Mouse (Mus musculus): ENCODE results near the gene Hsf5. TPM values are rescaled to one million over a fixed set of nuclear protein-coding genes. Genes with fewer than 3 reads are reported as not detected.

The Hsf5 gene
- polyA plus RNA-seq, 1 experiment from 2014 or later: 0.27 TPM

DNA sequence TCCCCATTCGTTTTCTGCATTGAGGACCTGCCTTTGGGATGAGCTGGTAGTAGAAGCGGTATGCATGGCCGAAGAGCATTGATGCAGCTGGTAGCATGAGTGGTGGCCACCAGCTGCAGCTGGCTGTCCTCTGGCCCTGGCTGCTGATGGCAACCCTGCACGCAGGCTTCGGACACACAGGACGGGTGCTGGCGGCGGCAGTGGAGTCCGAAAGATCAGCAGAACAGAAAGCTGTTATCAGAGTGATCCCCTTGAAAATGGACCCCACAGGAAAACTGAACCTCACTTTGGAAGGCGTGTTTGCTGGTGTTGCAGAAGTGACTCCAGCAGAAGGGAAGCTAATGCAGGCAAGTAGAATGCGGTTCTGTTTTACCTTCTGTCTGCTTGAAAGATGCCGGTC, 47.6 kb downstream of the Hsf5 start:
- peak overlapping the region; percentile 19; the same call in 1 of the 2 replicates for H3K4me2 ChIP-seq
- no peak for ATAC-seq
- WGBS: 84% methylated on average over 12 of the region's 12 CpGs
- H3K4me3 ChIP-seq: no peak overlapping the region; the same call in 1 of the 2 replicates
- H3K9ac ChIP-seq: no peak overlapping the region
- peaks cover 5% of the 10 kb centered on the region; the same call in 1 of the 2 replicates for H3K4me1 ChIP-seq
- peaks cover 15% of the 10 kb centered on the region for H3K27me3 ChIP-seq
- no peaks in the 10 kb centered on the region for H3K36me3 ChIP-seq (ENCODE audit: poor library complexity, severe bottlenecking)
- no peak overlapping the region for H3K27ac ChIP-seq
- H3K9me3 ChIP-seq (replicated peaks): no peaks in the 10 kb centered on the region

DNA sequence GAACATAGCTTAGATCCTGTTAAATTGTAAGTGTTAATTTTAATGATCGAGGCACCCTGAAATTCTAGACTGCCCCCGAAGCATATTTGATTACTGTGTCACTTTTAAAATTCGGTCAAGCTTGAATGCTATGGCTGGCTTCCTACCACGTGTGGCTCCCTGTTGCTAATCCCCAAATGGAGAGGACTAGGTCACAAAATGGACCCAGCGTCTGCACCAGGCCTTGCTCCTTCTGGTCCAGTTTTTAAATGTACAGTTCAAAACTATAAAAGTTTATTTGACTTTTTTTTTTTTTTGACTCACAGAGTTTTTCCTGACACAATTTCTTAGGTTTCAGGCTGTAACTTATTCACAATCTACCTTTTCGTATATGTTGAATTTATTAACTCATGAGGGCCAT, 48.3 kb downstream of the Hsf5 start:
- Histone ChIP-seq H3K4me3 (no peak overlapping the region), H3K4me1 (peaks cover 5% of the 10 kb centered on the region; the same call in 1 of the 2 replicates), H3K36me3 (ENCODE audit: poor library complexity, severe bottlenecking) (no peaks in the 10 kb centered on the region), H3K9ac (no peak overlapping the region), H3K4me2 (no peak overlapping the region), H3K9me3 (replicated peaks) (no peaks in the 10 kb centered on the region), H3K27me3 (peaks cover 15% of the 10 kb centered on the region), H3K27ac (no peak overlapping the region)
- WGBS: 61% methylated on average over 6 of the region's 6 CpGs
- no peak for ATAC-seq

- WGBS: 80% methylated on average over 2 of the region's 2 CpGs
- Histone ChIP-seq H3K27me3 (peaks cover 15% of the 10 kb centered on the region), H3K9me3 (replicated peaks) (no peaks in the 10 kb centered on the region), H3K36me3 (ENCODE audit: poor library complexity, severe bottlenecking) (no peaks in the 10 kb centered on the region), H3K4me3 (no peak overlapping the region), H3K9ac (no peak overlapping the region), H3K4me1 (peaks cover 5% of the 10 kb centered on the region; the same call in 1 of the 2 replicates), H3K27ac (no peak overlapping the region), H3K4me2 (no peak overlapping the region)
- no peak for ATAC-seq
Measured at GRCm38 (mm10) chr11:87665658-87666057, 48.7 kb downstream of the Hsf5 start.

DNA sequence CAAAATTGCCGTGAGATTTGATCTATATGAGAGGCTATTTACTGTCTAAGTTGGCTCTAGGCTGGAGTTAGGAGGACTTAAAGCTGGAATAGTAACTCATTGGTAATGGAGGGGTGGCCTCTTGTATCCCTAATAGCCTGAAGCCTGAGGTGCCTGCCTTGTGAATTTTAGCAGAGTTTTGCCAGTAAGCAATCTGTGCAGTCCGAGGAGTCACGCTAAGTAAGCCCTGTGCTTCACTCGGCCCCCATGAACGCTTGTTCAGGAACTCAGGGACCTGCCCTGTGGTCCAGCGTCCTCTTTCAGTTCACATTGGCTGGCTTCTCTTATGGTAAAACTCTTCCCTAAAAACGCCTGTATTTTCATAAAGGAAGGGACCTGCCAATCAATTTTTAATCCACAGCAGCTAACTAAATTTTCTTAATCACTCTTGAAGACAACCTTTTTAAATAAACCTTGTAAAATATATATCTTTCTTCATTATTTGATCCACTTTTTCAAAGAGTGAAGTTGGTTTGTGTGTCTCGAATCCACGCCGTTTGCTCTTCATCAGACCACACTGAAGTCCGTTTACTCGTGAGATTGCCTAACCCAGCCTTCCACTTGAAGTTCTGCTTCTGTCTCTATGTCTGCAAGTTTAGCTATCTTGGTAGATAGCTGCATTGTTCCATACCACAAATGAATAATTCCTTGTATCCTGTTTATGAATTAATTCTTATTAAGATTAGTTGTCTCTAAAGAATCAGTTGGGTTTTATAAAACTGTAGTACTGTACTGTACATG, 49.5 kb downstream of the Hsf5 start:
- Histone ChIP-seq H3K9me3 (replicated peaks) (no peaks in the 10 kb centered on the region), H3K4me3 (no peak overlapping the region), H3K36me3 (ENCODE audit: poor library complexity, severe bottlenecking) (no peaks in the 10 kb centered on the region), H3K9ac (no peak overlapping the region), H3K27me3 (peaks cover 15% of the 10 kb centered on the region), H3K27ac (no peak overlapping the region), H3K4me2 (no peak overlapping the region), H3K4me1 (peaks cover 5% of the 10 kb centered on the region; the same call in 1 of the 2 replicates)
- 82% methylated on average over 12 of the region's 12 CpGs for WGBS
- ATAC-seq: no peak

- Histone ChIP-seq H3K4me3 (no peak overlapping the region), H3K27me3 (peaks cover 15% of the 10 kb centered on the region), H3K27ac (no peak overlapping the region), H3K36me3 (ENCODE audit: poor library complexity, severe bottlenecking) (no peaks in the 10 kb centered on the region), H3K4me1 (peaks cover 5% of the 10 kb centered on the region; the same call in 1 of the 2 replicates), H3K4me2 (no peak overlapping the region), H3K9ac (no peak overlapping the region), H3K9me3 (replicated peaks) (no peaks in the 10 kb centered on the region)
- 66% methylated on average over 4 of the region's 4 CpGs for WGBS
- no peak for ATAC-seq
Measured at GRCm38 (mm10) chr11:87667107-87668090, 50.4 kb downstream of the Hsf5 start.

- no peak overlapping the region for H3K4me2 ChIP-seq
- H3K27me3 ChIP-seq: no peaks in the 10 kb centered on the region
- no peak for ATAC-seq
- 95% methylated on average over 1 of the region's 1 CpGs for WGBS
- no peaks in the 10 kb centered on the region for H3K36me3 ChIP-seq (ENCODE audit: poor library complexity, severe bottlenecking)
- no peaks in the 10 kb centered on the region for H3K4me1 ChIP-seq
- no peaks in the 10 kb centered on the region for H3K9me3 ChIP-seq (replicated peaks)
- no peak overlapping the region for H3K4me3 ChIP-seq
- no peak overlapping the region for H3K9ac ChIP-seq
- H3K27ac ChIP-seq: no peak overlapping the region
Measured at GRCm38 (mm10) chr11:87673282-87673681, 56.3 kb downstream of the Hsf5 start.

GRCm38 (mm10) chr11:87675606-87676005, 58.6 kb downstream of the Hsf5 start:
- no peak for ATAC-seq
- H3K9me3 ChIP-seq (replicated peaks): no peaks in the 10 kb centered on the region
- 85% methylated on average over 6 of the region's 6 CpGs for WGBS
- H3K4me3 ChIP-seq: no peak overlapping the region
- no peaks in the 10 kb centered on the region for H3K27me3 ChIP-seq
- H3K27ac ChIP-seq: no peak overlapping the region
- H3K4me2 ChIP-seq: no peak overlapping the region
- H3K36me3 ChIP-seq (ENCODE audit: poor library complexity, severe bottlenecking): no peaks in the 10 kb centered on the region
- H3K4me1 ChIP-seq: no peaks in the 10 kb centered on the region
- H3K9ac ChIP-seq: no peak overlapping the region

DNA sequence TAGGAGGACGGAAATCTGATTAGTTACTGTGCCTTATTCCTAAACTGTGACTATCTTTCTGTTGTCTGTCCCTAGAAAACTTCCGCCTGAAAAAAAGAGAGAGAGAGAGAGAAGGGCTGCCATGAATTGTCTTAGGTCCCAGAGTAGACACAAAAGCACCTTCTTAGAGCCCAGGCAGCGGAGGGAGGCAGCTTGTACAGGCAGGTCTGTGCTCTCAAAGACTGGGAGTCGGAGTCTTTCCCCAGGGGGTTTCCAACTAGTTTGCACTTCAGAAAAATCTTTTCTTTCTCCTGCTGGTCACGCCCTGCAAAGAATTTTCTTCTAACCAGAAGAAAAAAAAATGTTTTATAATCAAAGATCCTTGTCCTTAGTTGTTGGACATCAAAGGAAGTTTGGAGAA, 60.8 kb downstream of the Hsf5 start:
- Histone ChIP-seq H3K27ac (no peak overlapping the region), H3K9me3 (replicated peaks) (no peaks in the 10 kb centered on the region), H3K4me1 (no peaks in the 10 kb centered on the region), H3K9ac (no peak overlapping the region), H3K36me3 (ENCODE audit: poor library complexity, severe bottlenecking) (no peaks in the 10 kb centered on the region), H3K27me3 (no peaks in the 10 kb centered on the region), H3K4me2 (no peak overlapping the region), H3K4me3 (no peak overlapping the region)
- WGBS: 38% methylated on average over 5 of the region's 5 CpGs
- no peak for ATAC-seq

DNA sequence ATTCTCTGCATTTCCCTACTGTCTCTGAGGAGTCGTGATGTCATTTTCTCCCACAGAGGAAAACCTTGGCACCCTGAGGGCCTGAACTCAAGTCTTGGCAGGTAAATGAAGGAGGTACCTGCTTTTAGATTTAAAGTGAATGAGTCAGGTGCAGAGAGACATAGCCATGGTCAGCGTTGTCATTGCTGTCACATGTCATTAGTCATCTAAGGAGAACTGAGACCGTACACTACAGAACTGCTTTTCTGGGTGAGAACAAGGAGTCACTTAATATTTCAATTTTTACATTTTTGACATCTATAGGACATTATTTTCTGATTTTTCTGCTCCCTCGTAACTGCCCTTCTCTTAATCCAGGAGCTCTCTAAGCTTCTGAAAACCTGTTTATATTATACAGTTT, 61.6 kb downstream of the Hsf5 start:
- no peak overlapping the region for H3K9ac ChIP-seq
- H3K27me3 ChIP-seq: no peaks in the 10 kb centered on the region
- 83% methylated on average over 4 of the region's 4 CpGs for whole genome bisulfite sequencing
- H3K27ac ChIP-seq: no peak overlapping the region
- H3K9me3 ChIP-seq (replicated peaks): no peaks in the 10 kb centered on the region
- no peak overlapping the region for H3K4me2 ChIP-seq
- no peak for ATAC-seq
- peaks cover 6% of the 10 kb centered on the region; the same call in 1 of the 2 replicates for H3K4me1 ChIP-seq
- H3K36me3 ChIP-seq (ENCODE audit: poor library complexity, severe bottlenecking): no peaks in the 10 kb centered on the region
- no peak overlapping the region for H3K4me3 ChIP-seq

DNA sequence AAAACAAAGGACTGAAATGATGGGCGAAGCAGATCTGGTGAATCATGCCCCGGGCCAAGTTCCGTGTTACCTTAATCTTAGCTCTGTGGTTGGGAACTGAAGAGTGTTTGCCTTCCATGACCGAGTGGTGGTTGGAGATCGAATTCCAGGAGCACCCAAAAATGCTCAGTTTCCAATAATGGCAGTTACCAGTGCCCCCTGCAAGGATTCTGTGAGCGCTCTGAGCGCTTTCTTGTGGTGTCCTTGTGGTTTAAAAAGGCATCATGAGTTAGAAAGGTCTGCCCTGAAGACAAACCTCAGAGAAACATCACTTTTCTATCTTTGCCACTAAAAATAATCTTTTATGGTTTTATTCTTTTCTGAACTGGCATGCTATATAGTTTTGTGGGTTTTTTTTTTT, 62.0 kb downstream of the Hsf5 start:
- WGBS: 92% methylated on average over 7 of the region's 7 CpGs
- no peaks in the 10 kb centered on the region for H3K9me3 ChIP-seq (replicated peaks)
- no peak overlapping the region for H3K27ac ChIP-seq
- no peak overlapping the region for H3K4me3 ChIP-seq
- H3K4me2 ChIP-seq: no peak overlapping the region
- no peak overlapping the region for H3K9ac ChIP-seq
- no peak for ATAC-seq
- H3K4me1 ChIP-seq: peaks cover 6% of the 10 kb centered on the region; the same call in 1 of the 2 replicates
- no peaks in the 10 kb centered on the region for H3K36me3 ChIP-seq (ENCODE audit: poor library complexity, severe bottlenecking)
- H3K27me3 ChIP-seq: no peaks in the 10 kb centered on the region

- no peak for ATAC-seq
- Histone ChIP-seq H3K4me2 (no peak overlapping the region), H3K27me3 (no peaks in the 10 kb centered on the region), H3K9me3 (replicated peaks) (no peaks in the 10 kb centered on the region), H3K4me1 (peaks cover 6% of the 10 kb centered on the region; the same call in 1 of the 2 replicates), H3K27ac (no peak overlapping the region), H3K36me3 (ENCODE audit: poor library complexity, severe bottlenecking) (no peaks in the 10 kb centered on the region), H3K9ac (no peak overlapping the region), H3K4me3 (no peak overlapping the region)
- WGBS: 86% methylated on average over 9 of the region's 9 CpGs
Measured at GRCm38 (mm10) chr11:87680786-87681185, 63.8 kb downstream of the Hsf5 start.

- Histone ChIP-seq H3K9me3 (replicated peaks) (no peaks in the 10 kb centered on the region), H3K27ac (no peak overlapping the region), H3K4me1 (peaks cover 9% of the 10 kb centered on the region; the same call in 1 of the 2 replicates), H3K9ac (no peak overlapping the region), H3K4me2 (no peak overlapping the region), H3K36me3 (ENCODE audit: poor library complexity, severe bottlenecking) (no peaks in the 10 kb centered on the region), H3K27me3 (no peaks in the 10 kb centered on the region), H3K4me3 (no peak overlapping the region)
- 93% methylated on average over 12 of the region's 12 CpGs for WGBS
- ATAC-seq: no peak
Measured at GRCm38 (mm10) chr11:87682096-87682495, 65.1 kb downstream of the Hsf5 start.
